Mouse (Mus musculus) MEL-GATA-1-ER (cell line): ENCODE measurements around the gene Gm6337.
"Not testable (repeated sequence)": the region's sequence is repeated elsewhere in the genome, so short reads cannot be mapped to it uniquely, and the experiment has no call there.

Experiments
- DNase-seq: peaks from one replicate; pipeline ENCODE4 v3.0.0-alpha.2; 2012; ENCODE audit warnings: low read depth; ENCODE audit errors: extremely low read depth

Gm6337 gene

GRCm38 (mm10) chr14:6058167-6058566 is at the start of gene Gm6337:
Gm6337 (minus strand) TSS chr14:6058267.
- not testable (repeated sequence) for DNase-seq

GRCm38 (mm10) chr14:6107500-6107899 is 49.4 kb upstream of the Gm6337 start:
- DNase-seq = not testable (repeated sequence)

GRCm38 (mm10) chr14:6093842-6094241 is 35.8 kb upstream of the Gm6337 start, which contains the start of gene Gm8206:
Gm8206 (minus strand) TSS chr14:6093942.
- not testable (repeated sequence) for DNase-seq
